Mouse (Mus musculus) small intestine, adult 2 months (tissue): Measurements from ENCODE around the gene P2rx2. TPM values are rescaled to one million over a fixed set of nuclear protein-coding genes. Genes with fewer than 3 reads are reported as not detected.

Experiments
- H3K27ac ChIP-seq: fragments of 200-500 bp; 2 replicates; pipeline ENCODE4 v1.5.1; 2012; ENCODE audit warnings: low read depth, low read length, control low read depth, inconsistent platforms; ENCODE audit not compliant: insufficient read depth
- H3K27me3 ChIP-seq: fragments of 200-500 bp; 2 replicates; pipeline ENCODE4 v1.6.1; 2012; ENCODE audit warnings: mild to moderate bottlenecking, moderate library complexity, low read length, inconsistent platforms; ENCODE audit not compliant: control insufficient read depth, insufficient read depth
- H3K36me3 ChIP-seq: fragments of 200-500 bp; 2 replicates; pipeline ENCODE4 v1.6.1; 2012; ENCODE audit warnings: mild to moderate bottlenecking, low read length, control low read depth, inconsistent platforms; ENCODE audit not compliant: control insufficient read depth, insufficient read depth
- H3K4me1 ChIP-seq: fragments of 200-500 bp; 2 replicates; pipeline ENCODE4 v1.6.1; 2012; ENCODE audit warnings: low read length, inconsistent platforms, mixed read lengths; ENCODE audit not compliant: control insufficient read depth, insufficient read depth, insufficient read length
- H3K4me3 ChIP-seq: fragments of 200-500 bp; 2 replicates; pipeline ENCODE4 v1.5.1; 2012; ENCODE audit warnings: low read depth, mild to moderate bottlenecking, control low read depth, inconsistent platforms, low read length, moderate library complexity
- CTCF ChIP-seq: fragments of 200-500 bp; IDR thresholded peaks from 2 replicates; pipeline ENCODE4 v1.5.1; 2012; ENCODE audit warnings: low read depth, mild to moderate bottlenecking, control low read depth, inconsistent platforms, low read length, moderate library complexity, mixed read lengths; ENCODE audit not compliant: insufficient replicate concordance, insufficient read length; ENCODE audit errors: extremely low read depth
- POLR2A ChIP-seq: fragments of 200-500 bp; IDR thresholded peaks from 2 replicates; pipeline ENCODE4 v1.6.1; 2012; ENCODE audit warnings: low read depth, mild to moderate bottlenecking, control low read depth, inconsistent platforms, low read length, moderate library complexity
- WGBS: fragments of 180-500 bp; shearing (Covaris S2); methylation state at CpG from one replicate; pipeline ENCODE4 v1.1.7; 2018; 5-methylcytosine and 5-hydroxymethylcytosine counted together
- polyA plus RNA-seq: library from polyadenylated mRNA; depleted of rRNA; stranded (reverse); fragments of >200 nt; gene quantifications from 2 replicates; pipeline ENCODE4 v1.2.3, GENCODE M21; 2012

The P2rx2 gene
- polyA plus RNA-seq, 1 experiment: 2.3 TPM

GRCm38 (mm10) chr5:110379823-110380222, 36.8 kb upstream of the P2rx2 start:
- no peaks in the 10 kb centered on the region for H3K4me1 ChIP-seq
- H3K27ac ChIP-seq: no peak overlapping the region
- H3K36me3 ChIP-seq: peaks cover 32% of the 10 kb centered on the region
- no peaks in the 10 kb centered on the region for H3K27me3 ChIP-seq
- 77% methylated on average over 4 of the region's 4 CpGs for WGBS
- TF ChIP-seq CTCF: no peak
- no peak for TF ChIP-seq POLR2A
- H3K4me3 ChIP-seq: no peak overlapping the region

- Histone ChIP-seq H3K27me3 (no peaks in the 10 kb centered on the region), H3K27ac (no peak overlapping the region), H3K4me1 (no peaks in the 10 kb centered on the region), H3K36me3 (peaks cover 32% of the 10 kb centered on the region), H3K4me3 (no peak overlapping the region)
- no peak for TF ChIP-seq POLR2A
- no peak for TF ChIP-seq CTCF
- WGBS: 87% methylated on average over 15 of the region's 15 CpGs
Measured at GRCm38 (mm10) chr5:110379086-110379485, 36.1 kb upstream of the P2rx2 start.

GRCm38 (mm10) chr5:110378181-110378583, 35.2 kb upstream of the P2rx2 start:
- H3K4me3 ChIP-seq: no peak overlapping the region
- 81% methylated on average over 20 of the region's 20 CpGs for WGBS
- no peak overlapping the region for H3K27ac ChIP-seq
- H3K4me1 ChIP-seq: no peaks in the 10 kb centered on the region
- no peak for TF ChIP-seq POLR2A
- TF ChIP-seq CTCF: no peak
- peaks cover 32% of the 10 kb centered on the region for H3K36me3 ChIP-seq
- H3K27me3 ChIP-seq: no peaks in the 10 kb centered on the region

GRCm38 (mm10) chr5:110376802-110377433, 33.9 kb upstream of the P2rx2 start:
- no peaks in the 10 kb centered on the region for H3K4me1 ChIP-seq
- peaks cover 32% of the 10 kb centered on the region for H3K36me3 ChIP-seq
- peak; percentile 56; the same call in 1 of the 2 replicates for TF ChIP-seq CTCF
- TF ChIP-seq POLR2A: no peak
- no peak overlapping the region for H3K4me3 ChIP-seq
- no peaks in the 10 kb centered on the region for H3K27me3 ChIP-seq
- H3K27ac ChIP-seq: no peak overlapping the region
- WGBS: 65% methylated on average over 8 of the region's 8 CpGs

- peaks cover 7% of the 10 kb centered on the region for H3K4me1 ChIP-seq
- H3K27me3 ChIP-seq: no peaks in the 10 kb centered on the region
- peak overlapping the region; percentile 64 for H3K4me3 ChIP-seq
- 74% methylated on average over 11 of the region's 11 CpGs for WGBS
- H3K36me3 ChIP-seq: peaks cover 11% of the 10 kb centered on the region
- TF ChIP-seq POLR2A (no peak), CTCF (no peak)
- no peak overlapping the region for H3K27ac ChIP-seq
Measured at GRCm38 (mm10) chr5:110363822-110364545, 21.0 kb upstream of the P2rx2 start.

DNA sequence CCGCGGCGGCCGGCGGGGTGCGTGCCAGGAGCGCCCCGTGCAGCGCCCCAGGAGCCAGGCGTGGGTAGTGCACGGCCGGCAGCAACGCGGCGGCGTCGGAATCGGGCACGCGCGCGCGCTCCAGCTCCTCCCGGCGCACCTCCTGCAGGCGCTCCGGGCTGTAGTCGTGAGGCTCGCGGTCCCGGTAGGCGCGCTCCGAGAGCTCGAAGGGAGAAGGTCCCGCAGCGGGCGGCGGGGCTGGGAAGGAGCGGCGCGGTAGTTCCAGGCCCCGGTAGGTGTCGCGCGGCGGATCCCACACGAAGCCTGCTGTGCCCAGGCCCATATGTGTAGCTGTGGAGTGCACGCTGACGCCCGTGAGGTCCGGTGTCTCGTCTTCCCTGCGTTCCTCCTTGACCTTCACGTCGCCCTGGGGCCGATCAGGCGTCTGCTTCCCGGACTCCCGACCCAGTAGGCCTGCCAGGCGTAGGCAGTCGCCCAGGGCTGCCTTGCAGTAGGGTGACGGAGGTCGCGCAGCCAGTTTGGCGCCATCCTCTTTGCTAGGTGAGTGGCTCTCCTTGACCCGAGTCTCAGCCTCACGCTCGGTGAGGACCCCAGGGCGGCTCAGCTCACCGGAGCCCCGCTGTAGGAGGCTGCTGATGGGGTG, 20.3 kb upstream of the P2rx2 start:
- Histone ChIP-seq H3K27ac (no peak overlapping the region), H3K36me3 (peaks cover 10% of the 10 kb centered on the region)
- 8% methylated on average over 72 of the region's 72 CpGs for WGBS

DNA sequence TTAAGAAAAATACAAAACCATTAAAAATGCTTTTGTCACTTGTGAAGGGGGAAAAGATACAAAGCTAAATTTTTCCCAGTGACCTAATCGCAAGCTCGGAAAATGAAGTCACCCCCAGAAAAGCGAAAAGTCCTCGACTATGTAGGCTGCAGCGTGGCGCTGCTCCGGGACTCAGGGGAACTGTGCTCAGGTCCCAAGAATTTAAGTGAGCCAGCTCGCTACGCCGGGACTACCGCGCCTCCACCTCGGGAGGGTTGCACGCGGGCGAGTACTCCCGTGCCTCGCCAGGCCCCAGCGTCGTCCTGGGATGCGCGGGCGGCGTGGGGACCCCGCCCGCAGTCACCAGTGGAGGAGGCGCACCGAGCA, 19.8 kb upstream of the P2rx2 start:
- WGBS: 3% methylated on average over 28 of the region's 28 CpGs
- Histone ChIP-seq H3K4me1 (peaks cover 7% of the 10 kb centered on the region), H3K4me3 (peak overlapping the region; percentile 64), H3K36me3 (peaks cover 7% of the 10 kb centered on the region), H3K27me3 (no peaks in the 10 kb centered on the region), H3K27ac (no peak overlapping the region)
- TF ChIP-seq POLR2A (no peak), CTCF (no peak)

More for the DNA sequence above, 20.3 kb upstream of the P2rx2 start:
- H3K27me3 ChIP-seq: no peaks in the 10 kb centered on the region
- TF ChIP-seq POLR2A (no peak), CTCF (peak; percentile 42; the same call in 1 of the 2 replicates)
- peak overlapping the region; percentile 64 for H3K4me3 ChIP-seq
- peaks cover 7% of the 10 kb centered on the region for H3K4me1 ChIP-seq
